Mouse (Mus musculus): ENCODE results near the gene 4931414P19Rik. TPM values are rescaled to one million over a fixed set of nuclear protein-coding genes. Genes with fewer than 3 reads are reported as not detected.

Gene 4931414P19Rik
- polyA plus RNA-seq (2015; fragmentation: Nextera tagmentation; extraction: Ambion mirVana) = 6.0 and 8.2 TPM in 2 replicates

DNA sequence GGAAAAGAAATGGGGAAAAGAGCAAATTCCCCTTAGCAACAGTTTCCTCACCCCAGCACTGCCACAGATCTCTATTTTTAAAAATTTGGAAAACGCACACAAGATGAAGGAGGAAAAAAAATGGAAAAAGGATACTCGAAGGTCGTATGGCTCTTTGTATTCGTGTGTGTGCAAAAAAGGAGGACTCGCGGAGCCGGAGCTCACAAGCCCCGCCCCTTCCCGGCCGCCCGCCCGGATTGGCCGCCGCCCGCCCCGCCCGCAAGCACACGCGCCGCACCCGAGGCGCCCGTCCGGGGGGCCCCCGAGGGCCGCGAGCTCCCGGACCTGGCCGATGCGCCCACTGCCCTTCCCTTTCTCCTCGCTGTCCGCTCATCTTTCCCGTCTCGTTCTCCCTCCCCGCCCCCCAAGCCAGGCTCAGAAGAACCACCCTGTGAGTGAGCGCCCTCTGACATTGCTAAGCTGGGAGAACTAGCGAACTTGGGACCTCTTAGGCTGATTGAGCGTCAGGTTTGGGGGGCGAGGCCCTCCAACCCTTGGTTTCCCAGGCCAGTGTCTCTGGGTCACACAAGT is at the start of gene 4931414P19Rik:
Gene 4931414P19Rik, minus strand, starts transcription at position 242 of the 570 bp plus-strand sequence.
- H3K36me3 ChIP-seq = no peaks in the 10 kb centered on the region
- H3K27ac ChIP-seq = peak within 1 kb of the TSS; percentile 80
- peak within 1 kb of the TSS; percentile 48 for H3K4me3 ChIP-seq (replicated peaks)
- H3K9me3 ChIP-seq = no peaks in the 10 kb centered on the region
- peaks cover 5% of the 10 kb centered on the region; the same call in 1 of the 2 replicates for H3K4me1 ChIP-seq (replicated peaks)
- H3K27me3 ChIP-seq (replicated peaks) = no peaks in the 10 kb centered on the region
- H3K4me2 ChIP-seq (replicated peaks) = peak within 1 kb of the TSS; percentile 70
- under 1% methylated on average over 37 of the region's 39 CpGs for WGBS
- H3K9ac ChIP-seq = peak within 1 kb of the TSS; percentile 42
- peak; percentile 71 for ATAC-seq

DNA sequence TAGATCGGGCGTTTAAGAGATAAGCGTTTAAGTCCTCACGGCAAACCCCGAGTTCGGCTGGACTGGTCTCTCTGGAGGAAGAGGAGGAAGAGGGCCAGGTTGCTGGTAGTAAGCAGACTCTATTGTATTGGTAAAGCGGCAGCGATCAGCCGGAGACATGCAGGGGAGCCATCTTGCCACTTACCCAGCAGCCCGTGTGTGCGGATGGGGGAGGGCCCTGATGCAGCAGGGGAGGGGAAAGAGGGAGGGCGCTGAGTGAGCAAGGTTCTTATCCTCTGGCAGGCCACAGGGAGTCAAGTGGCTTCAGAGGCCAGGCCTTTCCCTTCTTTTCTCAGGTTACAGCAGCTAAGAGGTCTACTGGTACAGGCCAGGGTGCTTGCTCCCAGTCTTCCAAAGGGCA is 47.7 kb upstream of the 4931414P19Rik start:
- H3K4me2 ChIP-seq (replicated peaks) = peak overlapping the region; percentile 62
- H3K9me3 ChIP-seq = no peaks in the 10 kb centered on the region
- peak overlapping the region; percentile 66 for H3K4me3 ChIP-seq (replicated peaks)
- peak; percentile 91 for ATAC-seq
- under 1% methylated on average over 12 of the region's 12 CpGs for WGBS
- no peaks in the 10 kb centered on the region for H3K27me3 ChIP-seq (replicated peaks)
- peak overlapping the region; percentile 77 for H3K27ac ChIP-seq
- peaks cover 24% of the 10 kb centered on the region for H3K4me1 ChIP-seq (replicated peaks)
- peak overlapping the region; percentile 65 for H3K9ac ChIP-seq
- peaks cover 45% of the 10 kb centered on the region for H3K36me3 ChIP-seq

DNA sequence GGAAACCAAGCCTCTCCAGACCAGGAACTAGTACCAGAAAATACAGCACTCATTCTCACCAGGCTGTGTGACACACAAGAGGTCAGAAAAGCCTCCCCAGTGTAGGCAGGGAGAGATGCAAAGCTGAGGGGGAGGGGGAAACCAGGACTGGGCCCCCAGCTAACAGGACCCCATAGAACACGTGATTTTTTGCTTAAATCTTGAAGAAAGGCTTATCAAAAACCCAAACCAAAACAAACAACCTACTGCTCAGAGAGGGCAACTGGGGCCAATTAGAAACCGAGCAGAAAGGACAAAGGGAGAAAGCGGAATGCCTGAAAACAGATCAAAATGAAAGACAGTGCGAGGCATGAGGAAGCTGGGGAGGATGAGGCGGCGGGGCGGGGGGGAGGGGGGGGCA is 47.0 kb upstream of the 4931414P19Rik start:
- H3K9me3 ChIP-seq = no peaks in the 10 kb centered on the region
- H3K4me2 ChIP-seq (replicated peaks) = peak overlapping the region; percentile 62
- peaks cover 48% of the 10 kb centered on the region for H3K36me3 ChIP-seq
- H3K27ac ChIP-seq = peak overlapping the region; percentile 77; the same call in 1 of the 2 replicates
- H3K9ac ChIP-seq = peak overlapping the region; percentile 65
- no peaks in the 10 kb centered on the region for H3K27me3 ChIP-seq (replicated peaks)
- 2% methylated on average over 7 of the region's 7 CpGs for WGBS
- no peak for ATAC-seq
- peaks cover 24% of the 10 kb centered on the region for H3K4me1 ChIP-seq (replicated peaks)
- peak overlapping the region; percentile 66 for H3K4me3 ChIP-seq (replicated peaks)

DNA sequence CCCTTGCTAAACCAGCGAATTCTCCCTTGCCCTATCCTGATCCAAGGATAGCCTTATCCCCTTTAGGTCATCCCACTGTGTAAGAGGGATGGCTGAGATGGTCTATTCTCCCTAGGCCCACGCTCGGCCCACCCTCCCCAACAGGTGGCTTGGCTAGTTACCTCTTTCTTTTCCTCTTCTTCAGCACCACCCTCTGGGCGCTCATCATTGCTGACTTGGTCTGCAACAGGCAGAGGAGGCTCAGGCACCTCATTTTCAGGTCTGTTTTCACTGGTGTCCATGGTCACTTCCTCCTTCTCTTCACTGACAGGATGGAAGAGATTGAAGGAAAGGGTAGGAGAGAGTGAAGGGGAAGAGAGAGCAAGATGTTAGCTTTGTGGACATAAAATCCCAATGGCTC is 45.8 kb upstream of the 4931414P19Rik start:
- Histone ChIP-seq H3K4me3 (replicated peaks) (no peak overlapping the region), H3K4me1 (replicated peaks) (peaks cover 24% of the 10 kb centered on the region), H3K9me3 (no peaks in the 10 kb centered on the region), H3K9ac (no peak overlapping the region), H3K4me2 (replicated peaks) (0 out of 2 replicates have a peak overlapping the region, but pooled peaks have one; percentile 7), H3K27ac (peak overlapping the region; percentile 40; the same call in 1 of the 2 replicates), H3K27me3 (replicated peaks) (no peaks in the 10 kb centered on the region), H3K36me3 (peaks cover 50% of the 10 kb centered on the region)
- WGBS = 75% methylated on average over 4 of the region's 4 CpGs
- no peak for ATAC-seq

DNA sequence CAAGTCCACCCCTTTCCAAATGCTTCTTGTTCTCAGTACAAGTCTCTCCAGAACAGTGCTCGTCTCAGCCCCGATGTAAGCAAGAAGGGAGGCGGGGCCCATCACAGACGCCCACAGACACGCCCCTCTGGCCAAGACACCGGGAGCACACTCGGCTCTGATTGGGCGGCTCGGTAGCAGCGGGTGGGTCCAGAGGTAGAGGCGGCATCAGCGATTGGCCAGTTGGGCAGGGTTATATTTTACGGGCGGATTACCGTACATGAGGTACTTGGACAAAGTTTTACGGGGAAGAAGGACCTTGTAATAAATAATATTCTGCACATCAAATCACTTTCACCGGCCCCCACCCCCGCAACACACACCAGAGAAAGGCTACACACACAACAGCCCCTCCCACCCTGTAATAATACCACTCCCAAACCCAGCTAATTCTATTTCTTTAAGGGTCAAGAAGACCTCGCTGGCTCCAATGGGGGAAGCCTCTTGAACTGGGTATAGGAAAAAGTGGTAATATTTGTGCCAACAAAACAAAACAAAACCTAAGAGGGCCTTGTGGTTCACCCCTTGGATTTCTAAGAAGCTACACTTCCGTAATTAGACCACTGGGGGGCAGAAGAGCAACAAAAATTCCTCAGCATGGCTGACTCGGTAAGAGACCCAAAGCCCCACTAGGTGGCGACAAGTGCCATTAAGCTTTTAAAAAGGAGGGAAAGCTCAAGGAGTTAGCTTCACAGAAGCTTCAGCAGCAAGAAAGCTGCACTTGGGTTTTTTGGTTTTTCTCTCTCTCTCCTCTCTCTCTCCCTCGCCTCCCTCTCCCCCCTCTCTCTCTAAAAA is 45.0 kb upstream of the 4931414P19Rik start:
- H3K4me3 ChIP-seq (replicated peaks) = no peak overlapping the region
- 61% methylated on average over 23 of the region's 23 CpGs for WGBS
- H3K9me3 ChIP-seq = no peaks in the 10 kb centered on the region
- no peaks in the 10 kb centered on the region for H3K27me3 ChIP-seq (replicated peaks)
- H3K9ac ChIP-seq = no peak overlapping the region
- H3K4me1 ChIP-seq (replicated peaks) = peaks cover 24% of the 10 kb centered on the region
- peak overlapping the region; percentile 40; the same call in 1 of the 2 replicates for H3K27ac ChIP-seq
- H3K4me2 ChIP-seq (replicated peaks) = 0 out of 2 replicates have a peak overlapping the region, but pooled peaks have one; percentile 7
- H3K36me3 ChIP-seq = peaks cover 49% of the 10 kb centered on the region
- ATAC-seq = peak; percentile 46

DNA sequence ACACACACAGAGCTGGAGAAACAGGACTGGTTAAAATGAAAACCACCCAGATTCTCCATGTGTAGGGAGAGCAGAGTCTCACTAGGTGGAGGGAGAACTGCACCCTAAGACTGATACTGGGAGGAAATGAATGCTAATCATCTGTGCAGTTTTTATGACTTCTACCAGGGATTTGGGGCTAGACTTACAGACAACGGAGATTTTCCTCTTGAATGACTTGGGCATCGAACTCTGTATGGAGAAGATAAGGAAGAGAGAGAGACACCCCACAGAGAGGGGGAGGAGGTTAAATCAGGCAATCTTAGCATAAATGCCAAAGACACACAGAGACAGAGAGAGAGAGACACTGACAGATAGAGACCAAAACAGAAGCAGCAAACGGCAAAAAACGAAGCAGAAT is 42.1 kb upstream of the 4931414P19Rik start:
- Histone ChIP-seq H3K9ac (no peak overlapping the region), H3K4me1 (replicated peaks) (peaks cover 16% of the 10 kb centered on the region), H3K27me3 (replicated peaks) (no peaks in the 10 kb centered on the region), H3K9me3 (no peaks in the 10 kb centered on the region), H3K36me3 (peaks cover 75% of the 10 kb centered on the region), H3K27ac (no peak overlapping the region), H3K4me2 (replicated peaks) (no peak overlapping the region), H3K4me3 (replicated peaks) (no peak overlapping the region)
- no peak for ATAC-seq
- 78% methylated on average over 4 of the region's 4 CpGs for WGBS

DNA sequence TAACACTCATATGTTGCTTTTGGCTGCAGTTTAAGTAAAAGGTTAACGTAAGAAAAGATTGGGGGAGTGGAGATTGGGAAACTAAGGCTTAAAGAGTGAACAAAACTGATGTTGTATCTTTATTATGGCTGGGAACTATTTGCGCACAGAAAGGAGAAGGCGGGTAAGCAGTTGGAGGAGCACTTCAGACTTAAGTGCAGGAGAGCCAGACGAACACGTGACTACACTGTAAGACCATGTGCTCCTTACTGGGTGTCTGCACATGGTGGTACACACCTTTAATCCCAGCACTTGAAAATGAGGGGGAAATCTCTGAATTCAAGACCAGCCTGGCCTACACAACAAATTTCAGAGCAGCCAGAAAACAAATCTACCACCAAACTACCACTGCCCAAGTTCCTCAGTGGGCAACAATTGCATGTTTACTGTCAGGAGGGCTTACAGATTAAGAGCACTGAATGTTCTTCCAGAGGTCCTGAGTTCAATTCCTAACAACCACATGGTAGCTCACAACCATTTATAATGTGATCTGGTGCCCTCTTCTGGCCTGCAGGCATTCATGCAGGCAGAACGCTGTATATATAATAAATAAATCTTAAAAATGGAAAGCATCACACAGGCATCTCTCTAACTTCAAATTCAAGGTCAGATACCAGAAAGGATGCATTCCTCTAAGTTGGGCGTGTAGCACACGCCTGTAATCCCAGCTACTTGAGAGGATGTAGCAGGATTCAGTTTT is 41.3 kb upstream of the 4931414P19Rik start:
- Histone ChIP-seq H3K9ac (no peak overlapping the region), H3K4me3 (replicated peaks) (no peak overlapping the region), H3K9me3 (no peaks in the 10 kb centered on the region), H3K4me1 (replicated peaks) (peaks cover 10% of the 10 kb centered on the region), H3K27ac (no peak overlapping the region), H3K4me2 (replicated peaks) (no peak overlapping the region), H3K27me3 (replicated peaks) (no peaks in the 10 kb centered on the region), H3K36me3 (peaks cover 82% of the 10 kb centered on the region)
- ATAC-seq = no peak
- 89% methylated on average over 8 of the region's 8 CpGs for WGBS

DNA sequence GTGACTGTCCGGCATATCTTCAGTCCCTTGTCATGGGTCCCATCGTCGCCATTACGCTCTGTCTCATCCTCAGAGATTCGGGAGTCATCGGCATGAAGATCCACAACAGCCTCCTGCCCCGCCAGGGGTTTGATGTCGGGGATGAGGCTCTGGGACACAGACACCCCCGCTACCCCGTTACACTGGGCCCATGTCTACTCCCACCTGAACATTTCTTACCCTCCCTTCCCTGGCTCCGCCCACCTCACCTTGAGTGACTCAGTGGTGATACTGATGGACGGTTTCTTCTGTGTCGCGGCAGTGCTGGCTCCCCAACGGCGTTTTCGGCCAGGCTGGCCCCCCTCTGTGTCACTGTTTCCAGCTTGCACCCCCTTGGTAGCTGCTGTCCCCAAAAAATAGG is 40.7 kb upstream of the 4931414P19Rik start:
- Histone ChIP-seq H3K4me3 (replicated peaks) (no peak overlapping the region), H3K9me3 (no peaks in the 10 kb centered on the region), H3K36me3 (peaks cover 79% of the 10 kb centered on the region), H3K27ac (no peak overlapping the region), H3K27me3 (replicated peaks) (no peaks in the 10 kb centered on the region), H3K4me2 (replicated peaks) (no peak overlapping the region), H3K9ac (no peak overlapping the region), H3K4me1 (replicated peaks) (peaks cover 8% of the 10 kb centered on the region; the same call in 1 of the 2 replicates)
- ATAC-seq = no peak
- WGBS = 91% methylated on average over 17 of the region's 17 CpGs

DNA sequence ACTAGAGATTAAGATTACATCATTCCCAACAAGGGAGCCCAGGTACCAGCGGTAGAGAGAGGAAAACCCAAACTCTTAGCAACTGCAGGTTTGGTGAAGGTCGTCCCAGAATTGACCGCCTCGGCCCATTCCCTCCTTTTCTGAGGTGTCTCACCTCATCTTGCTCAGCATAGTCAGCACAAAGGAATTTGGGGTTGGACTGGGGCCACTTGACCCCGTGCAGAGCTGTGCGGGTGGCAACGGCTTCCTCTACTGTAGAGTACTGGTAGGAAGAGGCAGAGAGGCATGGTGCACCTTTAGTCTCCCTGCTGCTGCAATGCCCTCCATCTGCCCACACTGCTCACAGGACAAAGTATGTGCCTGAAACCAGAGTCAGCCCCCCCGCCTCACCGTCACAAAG is 38.5 kb upstream of the 4931414P19Rik start:
- no peak for ATAC-seq
- Histone ChIP-seq H3K4me3 (replicated peaks) (no peak overlapping the region), H3K27ac (no peak overlapping the region), H3K4me1 (replicated peaks) (peaks cover 11% of the 10 kb centered on the region), H3K27me3 (replicated peaks) (no peaks in the 10 kb centered on the region), H3K4me2 (replicated peaks) (no peak overlapping the region), H3K36me3 (peaks cover 62% of the 10 kb centered on the region), H3K9ac (no peak overlapping the region), H3K9me3 (no peaks in the 10 kb centered on the region)
- whole genome bisulfite sequencing = 87% methylated on average over 9 of the region's 9 CpGs

DNA sequence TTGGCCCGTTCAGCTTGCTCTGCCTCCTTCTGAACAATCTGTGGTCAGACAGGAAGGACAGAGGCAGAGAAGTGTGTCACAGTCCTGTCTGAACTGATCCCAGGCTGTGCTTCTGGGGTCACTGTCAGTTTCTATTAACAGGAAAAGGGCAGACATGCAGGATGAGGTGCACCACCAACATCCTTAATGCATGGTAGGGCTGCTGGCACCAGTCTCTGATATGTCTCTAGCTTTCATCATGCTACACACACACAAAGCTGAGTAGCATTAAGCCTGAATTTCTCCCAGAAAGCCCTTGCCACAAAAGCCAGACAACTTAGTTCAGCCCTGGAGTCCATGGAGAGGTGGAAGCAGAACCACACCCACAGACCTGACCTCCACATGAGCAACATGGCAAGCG is 37.2 kb upstream of the 4931414P19Rik start:
- Histone ChIP-seq H3K9me3 (no peaks in the 10 kb centered on the region), H3K4me3 (replicated peaks) (no peak overlapping the region), H3K4me1 (replicated peaks) (peaks cover 16% of the 10 kb centered on the region), H3K4me2 (replicated peaks) (no peak overlapping the region), H3K9ac (no peak overlapping the region), H3K27me3 (replicated peaks) (no peaks in the 10 kb centered on the region), H3K36me3 (peaks cover 52% of the 10 kb centered on the region), H3K27ac (no peak overlapping the region)
- no peak for ATAC-seq
- WGBS = 91% methylated on average over 2 of the region's 2 CpGs

DNA sequence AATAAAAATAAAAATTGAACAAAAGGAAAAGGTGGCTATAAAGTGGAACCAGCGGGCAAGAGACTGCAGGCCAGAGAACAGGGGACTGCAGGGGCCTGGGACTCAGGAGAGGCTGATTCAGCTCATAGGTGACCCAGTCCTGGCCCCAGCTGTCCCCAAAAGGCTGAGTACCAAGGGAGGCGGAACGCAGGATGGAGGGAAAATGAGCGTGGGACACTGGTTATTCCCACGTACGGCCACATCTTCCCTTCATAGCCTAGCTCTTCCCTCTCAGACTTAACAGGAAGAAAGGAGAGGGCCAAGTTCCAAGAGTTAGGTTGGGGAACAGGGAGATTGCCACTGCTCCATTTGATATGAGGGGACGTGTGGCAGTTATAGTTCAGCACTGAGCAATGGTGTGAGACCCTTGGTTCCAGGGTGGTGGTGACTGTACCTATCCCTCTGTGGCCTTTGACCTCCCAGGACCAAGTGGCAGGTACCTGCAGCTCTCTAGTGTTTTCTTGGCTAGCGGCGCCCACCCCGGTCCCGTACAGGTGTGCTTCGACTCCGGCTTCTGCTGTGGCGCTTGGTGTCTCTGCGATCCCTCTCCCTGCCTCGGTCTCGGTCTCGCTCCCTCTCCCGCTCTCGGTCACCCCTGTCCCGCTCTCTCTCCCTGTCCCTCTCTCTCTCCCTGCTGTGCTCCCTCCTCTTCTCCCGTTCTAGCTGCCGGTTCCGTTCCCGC is 36.6 kb upstream of the 4931414P19Rik start:
- Histone ChIP-seq H3K9ac (no peak overlapping the region), H3K4me1 (replicated peaks) (peaks cover 16% of the 10 kb centered on the region), H3K4me3 (replicated peaks) (no peak overlapping the region), H3K27ac (no peak overlapping the region), H3K36me3 (peaks cover 50% of the 10 kb centered on the region), H3K9me3 (no peaks in the 10 kb centered on the region), H3K4me2 (replicated peaks) (no peak overlapping the region), H3K27me3 (replicated peaks) (no peaks in the 10 kb centered on the region)
- WGBS = 83% methylated on average over 25 of the region's 25 CpGs
- no peak for ATAC-seq
